Mouse (Mus musculus): ENCODE measurements around the gene 2300002M23Rik.

2300002M23Rik gene

GRCm38 (mm10) chr17:35601736-35602354 lies 34.6 kb downstream of the 2300002M23Rik start:
- DNase-seq (ENCODE audit: low read depth, low spot score): no peak

GRCm38 (mm10) chr17:35617127-35617526 lies 49.9 kb downstream of the 2300002M23Rik start:
- peak; percentile 26 for DNase-seq (ENCODE audit: low read depth, low spot score)

Measured in CD4-positive helper T cell, adult 2 months (primary cell).